Mouse (Mus musculus) right cerebral cortex, postnatal 14 days (tissue): ENCODE data around the gene Cabp1.
A peak's percentile ranks its signal among the peaks of the same experiment; 100 is the strongest.
"Not testable (repeated sequence)": the region's sequence is repeated elsewhere in the genome, so short reads cannot be mapped to it uniquely, and the experiment has no call there.

ENCODE experiments used
- DNase-seq: peaks from one replicate; pipeline ENCODE4 v3.0.0; 2022

Cabp1 gene

DNA sequence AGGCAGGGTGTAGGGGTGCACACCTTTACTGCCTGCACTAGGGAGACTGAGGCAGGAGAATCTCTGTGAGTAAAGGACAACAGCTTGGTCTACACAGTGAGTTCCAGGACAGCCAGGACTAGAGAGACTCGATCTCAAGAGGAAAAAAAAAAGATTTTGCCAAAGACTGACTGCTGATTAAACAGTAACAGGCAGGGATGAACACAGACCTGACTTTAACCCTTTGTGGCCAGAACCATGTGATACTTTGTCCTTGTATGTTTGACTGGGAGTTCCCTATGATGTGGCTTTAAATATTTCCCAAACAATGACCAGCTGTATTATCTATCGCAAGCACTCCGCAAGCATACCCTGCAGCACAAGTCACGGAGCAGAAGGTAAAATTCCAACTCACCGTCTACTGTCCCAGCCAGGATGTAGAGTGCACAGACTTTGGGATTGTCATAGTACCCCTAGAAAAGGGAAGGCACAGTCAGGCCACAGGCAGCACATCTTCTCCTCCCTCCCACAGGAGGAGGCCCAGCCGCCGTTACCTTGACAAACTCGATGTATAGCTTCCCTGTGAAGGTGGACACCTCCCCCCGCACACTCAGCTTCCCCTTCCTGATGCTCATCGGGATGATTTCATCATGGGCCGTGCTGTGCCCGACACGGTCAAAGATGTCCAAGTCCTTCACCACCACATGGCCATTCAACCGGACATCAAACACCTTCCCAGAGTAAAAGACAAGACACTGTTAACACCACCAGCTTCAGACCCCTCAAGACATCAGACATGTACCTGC is 44.3 kb downstream of the Cabp1 start:
- no peak for DNase-seq

GRCm38 (mm10) chr5:115148872-115149271 is 45.3 kb downstream of the Cabp1 start:
- DNase-seq, result not testable (repeated sequence)

- no peak for DNase-seq
These were observed 45.8 kb downstream of the Cabp1 start for GRCm38 (mm10) chr5:115148378-115148777.

- DNase-seq, result no peak
These were observed 46.8 kb downstream of the Cabp1 start for GRCm38 (mm10) chr5:115147388-115147787.

GRCm38 (mm10) chr5:115146747-115147130 is 47.4 kb downstream of the Cabp1 start:
- no peak for DNase-seq

DNA sequence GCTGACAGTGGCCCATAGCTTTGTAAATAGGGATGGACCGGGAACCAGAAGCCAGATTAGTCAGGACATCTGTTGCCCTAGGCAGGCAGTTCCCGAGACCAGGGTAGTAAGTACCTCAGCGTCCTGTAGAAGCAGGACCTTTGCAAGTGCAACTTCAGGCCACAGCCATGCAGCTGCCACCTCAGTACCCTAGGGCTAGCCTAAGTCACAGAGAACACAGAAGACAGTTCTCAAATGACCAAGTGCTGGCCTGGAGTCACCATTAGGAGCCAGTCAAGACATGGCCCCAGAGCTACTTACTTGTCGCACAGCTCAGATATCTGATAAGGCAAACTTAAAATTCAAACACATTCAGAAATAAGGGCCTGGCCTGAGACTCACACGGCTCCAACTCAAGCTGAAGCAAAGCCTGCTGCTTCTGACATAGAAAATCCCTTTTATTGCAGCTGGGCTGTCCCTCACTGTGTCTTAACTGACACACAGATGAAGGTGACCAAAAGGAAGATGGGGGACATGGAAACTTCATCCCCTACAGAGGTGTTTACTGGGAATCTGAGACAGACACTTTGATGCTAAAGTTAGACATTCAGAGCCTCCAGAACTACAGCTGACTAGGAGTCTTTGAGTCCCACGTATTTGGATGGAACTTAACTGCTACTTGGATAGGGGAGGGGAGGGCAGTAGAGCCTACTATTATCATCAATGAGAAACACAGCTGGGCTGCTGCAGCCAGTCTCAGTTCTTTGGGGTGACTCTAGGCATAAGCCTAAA is 48.0 kb downstream of the Cabp1 start:
- DNase-seq, result no peak

GRCm38 (mm10) chr5:115145253-115145968 is 48.8 kb downstream of the Cabp1 start:
- no peak for DNase-seq

- DNase-seq, result no peak
These were observed 49.7 kb downstream of the Cabp1 start for GRCm38 (mm10) chr5:115144471-115144870.

GRCm38 (mm10) chr5:115143552-115143951 is 50.6 kb downstream of the Cabp1 start:
- no peak for DNase-seq

DNA sequence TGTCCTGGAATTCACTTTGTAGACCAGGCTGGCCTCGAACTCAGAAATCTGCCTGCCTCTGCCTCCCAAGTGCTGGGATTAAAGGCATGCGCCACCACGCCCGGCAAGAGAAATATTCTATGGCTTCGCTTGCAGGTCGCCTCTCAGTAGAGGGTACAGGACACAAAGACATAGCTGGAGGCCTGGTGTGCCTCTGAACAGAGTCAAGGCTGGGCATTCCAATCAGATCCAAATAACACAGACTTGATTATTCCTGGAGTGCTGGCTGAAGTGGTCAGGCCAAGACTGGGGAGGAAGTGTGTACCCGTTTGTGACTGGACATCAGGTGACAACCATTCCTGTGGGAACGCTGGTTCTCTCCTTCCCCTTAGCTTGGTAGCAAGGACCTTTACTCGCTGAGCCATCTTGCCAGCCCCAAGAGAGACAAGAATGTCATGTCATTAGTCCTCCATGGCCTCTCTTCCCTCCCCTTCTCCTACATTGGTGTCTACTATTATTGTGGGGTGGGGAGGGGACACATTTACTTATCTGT is 51.9 kb downstream of the Cabp1 start:
- DNase-seq, result no peak

GRCm38 (mm10) chr5:115140726-115141125 is 53.5 kb downstream of the Cabp1 start:
- no peak for DNase-seq

- no peak for DNase-seq
These were observed 55.1 kb downstream of the Cabp1 start for GRCm38 (mm10) chr5:115139124-115139523.

- DNase-seq, result peak; percentile 84
These were observed 59.7 kb downstream of the Cabp1 start, which contains the start of gene Unc119b for GRCm38 (mm10) chr5:115134234-115135165. Unc119b (minus strand) TSS chr5:115134975.

- no peak for DNase-seq
These were observed 60.7 kb downstream of the Cabp1 start for GRCm38 (mm10) chr5:115133358-115134066.

DNA sequence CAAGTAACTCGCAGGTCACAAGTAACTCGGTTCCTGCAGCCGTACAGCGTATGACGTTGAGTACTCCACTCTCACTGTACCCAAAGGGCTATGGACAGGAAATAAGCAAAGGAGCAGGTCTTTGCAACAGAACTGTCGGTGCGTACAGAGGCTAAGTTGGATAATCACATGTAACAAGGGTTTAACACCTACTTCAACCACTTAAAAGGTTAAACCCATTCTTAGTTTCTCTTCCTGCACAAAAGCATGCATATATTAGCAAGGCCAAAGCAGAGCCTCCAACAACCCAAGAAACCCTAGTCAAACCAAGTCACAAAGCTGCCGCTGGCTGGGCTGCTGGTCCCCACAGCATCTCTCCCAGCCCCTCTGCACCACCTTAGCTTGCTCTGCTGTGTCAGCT is 61.7 kb downstream of the Cabp1 start:
- DNase-seq, result no peak

- no peak for DNase-seq
These were observed 64.9 kb downstream of the Cabp1 start for GRCm38 (mm10) chr5:115129328-115129727.

DNA sequence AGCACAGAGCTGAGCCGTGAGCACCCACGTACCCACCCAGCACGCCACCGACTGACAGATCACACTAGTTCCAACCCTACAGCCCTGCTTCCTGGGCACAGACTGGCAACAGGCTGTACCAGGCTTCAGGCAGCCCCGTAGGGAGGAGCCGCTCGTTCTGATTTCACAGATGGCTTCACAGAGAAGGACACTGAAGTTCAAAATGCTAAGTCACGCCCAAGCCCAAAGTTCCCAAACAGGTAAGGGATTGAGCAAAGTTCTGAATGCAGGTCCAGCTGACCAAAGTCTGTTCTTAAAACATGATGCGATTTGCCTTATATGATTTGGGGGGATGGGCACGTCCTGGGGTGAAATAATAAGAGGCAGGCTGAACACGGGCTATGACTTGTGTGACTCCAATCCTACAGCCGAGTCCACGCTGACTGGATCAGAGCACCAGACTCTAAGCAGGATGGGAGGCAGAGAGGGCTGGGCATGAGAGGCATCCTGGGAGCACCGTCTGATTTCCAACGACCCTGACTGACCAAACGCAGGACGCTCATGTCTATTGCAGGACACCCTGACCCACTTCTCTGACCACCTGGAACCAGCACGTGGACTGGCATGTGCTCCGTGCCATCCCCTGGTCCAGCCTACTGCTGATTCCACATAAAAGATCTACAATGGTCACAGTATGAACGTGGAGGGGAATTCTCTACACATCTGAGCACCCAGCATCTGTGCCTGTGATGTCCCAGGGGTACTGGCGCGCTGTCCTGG is 66.6 kb downstream of the Cabp1 start:
- no peak for DNase-seq

DNA sequence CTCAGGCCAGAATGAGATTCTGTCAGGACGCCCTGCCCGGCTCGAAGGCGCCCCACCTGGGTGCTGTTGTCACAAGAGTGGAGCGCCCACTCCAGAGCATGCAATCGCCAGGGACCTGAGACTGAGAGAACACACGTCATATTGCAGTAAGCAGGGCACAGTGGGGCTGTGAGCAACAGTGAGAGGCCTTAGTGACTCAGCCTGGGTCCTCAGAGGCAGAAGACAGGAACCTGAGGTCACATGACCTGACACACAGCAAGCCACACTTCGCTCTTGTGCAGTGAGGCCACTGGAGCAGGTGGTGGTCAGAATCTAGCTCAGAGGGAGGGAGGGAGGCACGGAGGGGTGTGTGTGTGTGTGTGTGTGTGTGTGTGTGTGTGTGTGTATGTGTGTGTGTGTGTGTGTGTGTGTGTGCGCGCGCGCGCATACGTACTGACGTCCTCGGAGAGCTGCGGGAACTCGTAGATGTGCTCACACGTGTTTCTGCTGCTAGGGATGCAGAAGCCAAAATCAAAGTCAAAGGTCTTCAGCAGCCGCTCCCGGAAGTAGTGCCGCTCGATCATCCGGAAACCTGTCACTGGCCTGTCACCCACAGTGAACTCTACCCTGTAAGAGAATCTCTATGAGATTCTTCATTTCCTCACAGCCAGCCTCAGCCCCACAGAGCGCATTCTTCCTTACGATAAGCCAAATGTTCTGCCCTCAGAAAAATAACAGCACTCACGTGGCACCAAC is 67.4 kb downstream of the Cabp1 start:
- no peak for DNase-seq

GRCm38 (mm10) chr5:115125211-115125871 is 68.8 kb downstream of the Cabp1 start:
- peak; percentile 84 for DNase-seq
